Mouse (Mus musculus): ENCODE measurements around the gene Gfod1. TPM values are rescaled to one million over a fixed set of nuclear protein-coding genes. Genes with fewer than 3 reads are reported as not detected.
A peak's percentile ranks its signal among the peaks of the same experiment; 100 is the strongest.

The Gfod1 gene
- total RNA-seq, 2 experiments from 2014 or later: 118 to 134 TPM

GRCm38 (mm10) chr13:43208914-43209439, 95.0 kb downstream of the Gfod1 start:
- Histone ChIP-seq H3K4me3 (no peak overlapping the region), H3K27ac (peak overlapping the region; percentile 63; the same call in 1 of the 2 replicates)
- TF ChIP-seq CTCF (IDR thresholded peaks at IDR 0.05): no peak
- no peak for DNase-seq (ENCODE audit: extremely low spot score in 1 of 2, low spot score in 2 of 2)
- intact Hi-C loops (cut with DNase I): no loop called here

- no peak for DNase-seq (ENCODE audit: extremely low spot score in 1 of 2, low spot score in 2 of 2)
- intact Hi-C loops (cut with DNase I): no loop called here
- no peak overlapping the region for H3K4me3 ChIP-seq
- TF ChIP-seq CTCF (IDR thresholded peaks at IDR 0.05): no peak
- H3K27ac ChIP-seq: peak overlapping the region; percentile 40; the same call in 1 of the 2 replicates
These were observed 97.8 kb downstream of the Gfod1 start for GRCm38 (mm10) chr13:43206118-43206683.

GRCm38 (mm10) chr13:43203641-43204040, 100.3 kb downstream of the Gfod1 start:
- TF ChIP-seq CTCF (IDR thresholded peaks at IDR 0.05): no peak
- no peak for DNase-seq (ENCODE audit: extremely low spot score in 1 of 2, low spot score in 2 of 2)
- no peak overlapping the region; the same call in 1 of the 2 replicates for H3K27ac ChIP-seq
- H3K4me3 ChIP-seq: no peak overlapping the region
- intact Hi-C loops (cut with DNase I): no loop called here

DNA sequence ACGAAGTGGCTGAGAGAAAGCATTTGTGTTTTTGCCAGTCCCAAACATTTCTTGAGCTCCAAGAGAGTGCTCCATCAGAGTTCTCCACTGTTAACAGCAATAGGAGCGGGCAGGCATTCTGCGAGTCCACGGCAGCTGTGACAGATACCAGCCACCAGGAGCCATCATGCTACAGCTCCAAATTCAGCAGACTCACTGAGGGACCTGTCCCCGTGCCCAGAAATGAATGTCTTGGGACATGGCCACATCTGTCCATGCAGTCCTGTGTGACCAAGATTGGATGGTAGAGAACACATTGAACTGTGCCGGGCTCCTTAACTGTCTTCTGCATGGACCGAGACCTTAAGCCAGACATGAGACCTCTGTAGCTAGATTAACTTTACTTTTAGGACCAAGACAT, 100.7 kb downstream of the Gfod1 start:
- Histone ChIP-seq H3K4me3 (no peak overlapping the region), H3K27ac (peak overlapping the region; percentile 16; the same call in 1 of the 2 replicates)
- no peak for DNase-seq (ENCODE audit: extremely low spot score in 1 of 2, low spot score in 2 of 2)
- TF ChIP-seq CTCF (IDR thresholded peaks at IDR 0.05): no peak; the same call in 1 of the 2 replicates
- intact Hi-C loops (cut with DNase I): no loop called here

DNA sequence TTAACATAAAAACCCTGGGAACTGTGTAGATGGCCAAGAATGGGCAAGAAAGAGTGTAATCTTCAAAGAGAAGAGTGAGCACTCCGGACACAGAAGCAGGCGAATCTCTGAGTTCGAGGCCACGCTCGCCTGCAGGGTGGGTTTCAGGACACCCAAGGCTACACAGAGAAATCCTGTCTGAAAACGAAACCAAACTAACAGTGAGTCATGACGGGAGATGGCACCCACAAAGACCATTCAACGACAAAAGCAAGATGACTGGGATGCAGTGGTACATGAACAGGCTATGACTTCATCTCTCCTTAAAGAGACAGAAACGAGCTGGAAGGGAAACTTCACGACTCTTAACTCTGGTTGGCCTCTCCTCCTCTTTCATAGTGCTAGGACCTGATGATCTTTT, 101.6 kb downstream of the Gfod1 start:
- intact Hi-C loops (cut with DNase I): no loop called here
- Histone ChIP-seq H3K4me3 (no peak overlapping the region), H3K27ac (peak overlapping the region; percentile 38; the same call in 1 of the 2 replicates)
- no peak for TF ChIP-seq CTCF (IDR thresholded peaks at IDR 0.05)
- DNase-seq (ENCODE audit: extremely low spot score in 1 of 2, low spot score in 2 of 2): no peak

GRCm38 (mm10) chr13:43201033-43201432, 102.9 kb downstream of the Gfod1 start:
- H3K27ac ChIP-seq: peak overlapping the region; percentile 47

GRCm38 (mm10) chr13:43200473-43200872, 103.5 kb downstream of the Gfod1 start:
- no peak for TF ChIP-seq CTCF (IDR thresholded peaks at IDR 0.05)
- Histone ChIP-seq H3K27ac (peak overlapping the region; percentile 47), H3K4me3 (no peak overlapping the region)
- intact Hi-C loops (cut with DNase I): no loop called here
- no peak for DNase-seq (ENCODE audit: extremely low spot score in 1 of 2, low spot score in 2 of 2)

More at GRCm38 (mm10) chr13:43201033-43201432, 102.9 kb downstream of the Gfod1 start:
- intact Hi-C loops (cut with DNase I): no loop called here
- TF ChIP-seq CTCF (IDR thresholded peaks at IDR 0.05): peak; percentile 81
- no peak overlapping the region for H3K4me3 ChIP-seq
- DNase-seq (ENCODE audit: extremely low spot score in 1 of 2, low spot score in 2 of 2): peak; percentile 43 to 46

- peak in 1 of 2 experiments; percentile 54 for DNase-seq (ENCODE audit: extremely low spot score in 1 of 2, low spot score in 2 of 2)
- intact Hi-C loops (cut with DNase I): no loop called here
- no peak overlapping the region for H3K4me3 ChIP-seq
- TF ChIP-seq CTCF (IDR thresholded peaks at IDR 0.05): peak; percentile 66
- no peak overlapping the region for H3K27ac ChIP-seq
These were observed 104.2 kb downstream of the Gfod1 start for GRCm38 (mm10) chr13:43199749-43200148.

GRCm38 (mm10) chr13:43199282-43199681, 104.7 kb downstream of the Gfod1 start:
- Histone ChIP-seq H3K4me3 (no peak overlapping the region), H3K27ac (no peak overlapping the region; the same call in 1 of the 2 replicates)
- no peak for TF ChIP-seq CTCF (IDR thresholded peaks at IDR 0.05)
- no peak for DNase-seq (ENCODE audit: extremely low spot score in 1 of 2, low spot score in 2 of 2)
- intact Hi-C loops (cut with DNase I): no loop called here

DNA sequence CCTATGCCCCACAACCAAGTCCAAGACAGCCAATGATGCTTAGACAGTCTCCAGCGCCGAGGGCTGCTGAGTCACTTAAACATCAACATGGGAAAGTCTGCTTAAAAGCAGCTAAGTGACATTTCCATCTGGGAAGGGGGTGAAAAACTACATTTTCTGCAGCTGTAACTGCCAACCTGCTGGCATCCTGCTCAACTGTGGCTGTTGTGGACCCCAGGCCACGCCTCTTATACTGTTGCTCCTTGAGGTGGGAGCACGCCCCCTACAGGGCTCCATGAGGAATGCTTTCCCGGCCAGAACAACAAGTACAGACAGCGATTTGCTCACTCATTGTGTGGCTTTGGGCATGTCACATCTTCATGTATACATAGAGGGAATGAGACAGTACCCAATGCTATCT, 106.8 kb downstream of the Gfod1 start:
- TF ChIP-seq CTCF (IDR thresholded peaks at IDR 0.05): peak; percentile 46
- no peak for DNase-seq (ENCODE audit: extremely low spot score in 1 of 2, low spot score in 2 of 2)
- H3K27ac ChIP-seq: peak overlapping the region; percentile 57; the same call in 1 of the 2 replicates
- H3K4me3 ChIP-seq: no peak overlapping the region
- intact Hi-C loops (cut with DNase I): no loop called here

- no peak for DNase-seq (ENCODE audit: extremely low spot score in 1 of 2, low spot score in 2 of 2)
- intact Hi-C loops (cut with DNase I): no loop called here
- TF ChIP-seq CTCF (IDR thresholded peaks at IDR 0.05): peak; percentile 27
- H3K4me3 ChIP-seq: no peak overlapping the region
- H3K27ac ChIP-seq: no peak overlapping the region; the same call in 1 of the 2 replicates
These were observed 108.0 kb downstream of the Gfod1 start for GRCm38 (mm10) chr13:43196000-43196399.

- H3K4me3 ChIP-seq: no peak overlapping the region
- no peak for TF ChIP-seq CTCF (IDR thresholded peaks at IDR 0.05)
- DNase-seq (ENCODE audit: extremely low spot score in 1 of 2, low spot score in 2 of 2): no peak
- intact Hi-C loops (cut with DNase I): loop anchor here (5.0 kb wide), 1 partner anchor 38 kb away; no protein-coding TSS in a partner anchor
- no peak overlapping the region for H3K27ac ChIP-seq
These were observed 110.0 kb downstream of the Gfod1 start for GRCm38 (mm10) chr13:43193932-43194331.

- intact Hi-C loops (cut with DNase I): loop anchor here (5.0 kb wide), 1 partner anchor 39 kb away; no protein-coding TSS in a partner anchor
- Histone ChIP-seq H3K4me3 (no peak overlapping the region), H3K27ac (no peak overlapping the region)
- DNase-seq (ENCODE audit: extremely low spot score in 1 of 2, low spot score in 2 of 2): no peak
- TF ChIP-seq CTCF (IDR thresholded peaks at IDR 0.05): no peak
These were observed 110.7 kb downstream of the Gfod1 start for GRCm38 (mm10) chr13:43193266-43193665.

Data from left cerebral cortex, adult 2 months (tissue).